In genomic region chr10:14759665-14760558, GRCm38 (mm10) we compare ENCODE assay signal across 9 mouse cellular contexts. TPM values are rescaled to one million over a fixed set of nuclear protein-coding genes. Genes with fewer than 3 reads are reported as not detected.
DNase-seq lines count a peak whose midpoint lies in the region; ATAC-seq and TF ChIP-seq lines count a peak whose summit lies in the region.
"Had no signal": no experiment of that assay in that cellular context is flagged by ENCODE, and none has a peak within 500 bp of the region (broad histone marks: within the 10 kb centered on the region; RNA-seq: fewer than 3 reads in every experiment).

No protein-coding gene starts in this region.

- no peak for ATAC-seq in liver, embryonic 11.5 days (replicated peaks; ENCODE audit: low FRiP score)
- ATAC-seq in embryonic facial prominence, embryonic 13.5 days (ENCODE audit: insufficient number of reproducible peaks, insufficient read depth, low FRiP score, low TSS enrichment, low read depth): no peak
- no peak for ATAC-seq in intestine, postnatal 0 days
- ATAC-seq in neural tube, embryonic 12.5 days (ENCODE audit: low FRiP score, low read depth): 0 out of 2 replicates have a peak, but pooled peaks have one; percentile 58

- no peaks in the 10 kb centered on the region for H3K36me3 ChIP-seq in liver, embryonic 11.5 days (ENCODE audit: control insufficient read depth, insufficient read depth, low read length)
- H3K36me3 ChIP-seq in embryonic facial prominence, embryonic 13.5 days: no peaks in the 10 kb centered on the region
- H3K36me3 ChIP-seq in intestine, postnatal 0 days (ENCODE audit: control insufficient read depth, insufficient read depth): no peaks in the 10 kb centered on the region
- H3K36me3 ChIP-seq in neural tube, embryonic 12.5 days: no peaks in the 10 kb centered on the region

- H3K9me3 ChIP-seq in liver, embryonic 11.5 days (ENCODE audit: control insufficient read depth, low read length): no peaks in the 10 kb centered on the region
- H3K9me3 ChIP-seq in embryonic facial prominence, embryonic 13.5 days: no peaks in the 10 kb centered on the region
- no peaks in the 10 kb centered on the region for H3K9me3 ChIP-seq in intestine, postnatal 0 days (ENCODE audit: control insufficient read depth)
- no peaks in the 10 kb centered on the region for H3K9me3 ChIP-seq in neural tube, embryonic 12.5 days

- H3K4me3 ChIP-seq in liver, embryonic 11.5 days (ENCODE audit: low read depth, low read length): peak overlapping the region; percentile 23; the same call in 1 of the 2 replicates
- H3K4me3 ChIP-seq in embryonic facial prominence, embryonic 13.5 days: peak overlapping the region; percentile 49
- H3K4me3 ChIP-seq in intestine, postnatal 0 days (ENCODE audit: low read depth, low read length): peak overlapping the region; percentile 29
- H3K4me3 ChIP-seq in neural tube, embryonic 12.5 days: peak overlapping the region; percentile 33

- TF ChIP-seq CTCF in intestine, postnatal 0 days (IDR thresholded peaks at IDR 0.05; ENCODE audit: low read depth): no peak

- H3K9ac ChIP-seq in liver, embryonic 11.5 days (ENCODE audit: low read depth, low read length): no peak overlapping the region
- peak overlapping the region; percentile 61 for H3K9ac ChIP-seq in embryonic facial prominence, embryonic 13.5 days
- H3K9ac ChIP-seq in intestine, postnatal 0 days (ENCODE audit: low read depth, low read length): no peak overlapping the region
- no peak overlapping the region for H3K9ac ChIP-seq in neural tube, embryonic 12.5 days

- H3K4me2 ChIP-seq in liver, embryonic 11.5 days: peak overlapping the region; percentile 59
- H3K4me2 ChIP-seq in embryonic facial prominence, embryonic 13.5 days: peak overlapping the region; percentile 83
- peak overlapping the region; percentile 61 for H3K4me2 ChIP-seq in intestine, postnatal 0 days (replicated peaks; ENCODE audit: low read depth)
- H3K4me2 ChIP-seq in neural tube, embryonic 12.5 days (replicated peaks): peak overlapping the region; percentile 73

- H3K27ac ChIP-seq in liver, embryonic 11.5 days (ENCODE audit: low read depth, low read length): no peak overlapping the region
- no peak overlapping the region for H3K27ac ChIP-seq in embryonic facial prominence, embryonic 13.5 days
- H3K27ac ChIP-seq in intestine, postnatal 0 days (ENCODE audit: low read depth, low read length): no peak overlapping the region
- no peak overlapping the region for H3K27ac ChIP-seq in neural tube, embryonic 12.5 days

- 6% methylated on average over 35 of the region's 35 CpGs for WGBS in liver, embryonic 11.5 days
- under 1% methylated on average over 35 of the region's 35 CpGs for WGBS in embryonic facial prominence, embryonic 13.5 days
- 3% methylated on average over 35 of the region's 35 CpGs for WGBS in intestine, postnatal 0 days
- 2% methylated on average over 35 of the region's 35 CpGs for WGBS in neural tube, embryonic 12.5 days

- peaks cover 6% of the 10 kb centered on the region for H3K27me3 ChIP-seq in liver, embryonic 11.5 days (replicated peaks; ENCODE audit: control insufficient read depth, insufficient read depth, low read length)
- H3K27me3 ChIP-seq in embryonic facial prominence, embryonic 13.5 days: peaks cover 37% of the 10 kb centered on the region
- H3K27me3 ChIP-seq in intestine, postnatal 0 days (replicated peaks; ENCODE audit: control insufficient read depth, insufficient read depth, low read length): peaks cover 12% of the 10 kb centered on the region; the same call in 1 of the 2 replicates
- peaks cover 6% of the 10 kb centered on the region; the same call in 1 of the 2 replicates for H3K27me3 ChIP-seq in neural tube, embryonic 12.5 days (replicated peaks)

- H3K4me1 ChIP-seq in liver, embryonic 11.5 days (replicated peaks; ENCODE audit: control insufficient read depth, insufficient read depth, low read length): no peaks in the 10 kb centered on the region
- peaks cover 13% of the 10 kb centered on the region; the same call in 1 of the 2 replicates for H3K4me1 ChIP-seq in embryonic facial prominence, embryonic 13.5 days
- H3K4me1 ChIP-seq in intestine, postnatal 0 days (replicated peaks; ENCODE audit: control insufficient read depth, insufficient read depth, low read length): no peaks in the 10 kb centered on the region; the same call in 1 of the 2 replicates
- peaks cover 5% of the 10 kb centered on the region; the same call in 1 of the 2 replicates for H3K4me1 ChIP-seq in neural tube, embryonic 12.5 days

- DNase-seq in liver, embryonic 11.5 days (ENCODE audit: low spot score): peak; percentile 34
- DNase-seq in liver: no peak
- no peak for DNase-seq in ovary, postnatal 10 days (ENCODE audit: low spot score)
- no peak for DNase-seq in thymus, postnatal 0 days (ENCODE audit: low spot score)
- no peak for DNase-seq in cerebellum, adult 11 months

RNA-seq across cellular contexts. Expression of gene Gje1, which starts 41.9 kb away (rescaled TPM):
- polyA plus RNA-seq in liver, embryonic 11.5 days (2014; fragmentation: Nextera tagmentation; extraction: Ambion mirVana): not detected in 2 replicates
- polyA plus RNA-seq in embryonic facial prominence, embryonic 13.5 days (2015; fragmentation: Nextera tagmentation; extraction: Ambion mirVana): not detected in 2 replicates
- not detected in 2 replicates for polyA plus RNA-seq in intestine, postnatal 0 days (2015; fragmentation: Nextera tagmentation; extraction: Ambion mirVana)
- polyA plus RNA-seq in neural tube, embryonic 12.5 days (2016; fragmentation: Nextera tagmentation; extraction: Ambion mirVana): not detected in 2 replicates
- not detected in 2 replicates for polyA plus RNA-seq in thymus, postnatal 0 days (2015; fragmentation: Nextera tagmentation; extraction: Ambion mirVana)
- polyA plus RNA-seq: liver, adult 2 months had no signal

RNA-seq across cellular contexts. Expression of gene Nmbr, which starts 54.5 kb away (rescaled TPM):
- 0.26 and 0.43 TPM in 2 replicates for polyA plus RNA-seq in liver, embryonic 11.5 days (2014; fragmentation: Nextera tagmentation; extraction: Ambion mirVana)
- polyA plus RNA-seq in embryonic facial prominence, embryonic 13.5 days (2015; fragmentation: Nextera tagmentation; extraction: Ambion mirVana): 0.28 and 0.99 TPM in 2 replicates
- polyA plus RNA-seq in intestine, postnatal 0 days (2015; fragmentation: Nextera tagmentation; extraction: Ambion mirVana): 0.37 TPM in 1 of 2 replicates, not detected in the other
- 0.30 and 0.40 TPM in 2 replicates for polyA plus RNA-seq in neural tube, embryonic 12.5 days (2016; fragmentation: Nextera tagmentation; extraction: Ambion mirVana)
- 0.08 and 0.10 TPM in 2 replicates for polyA plus RNA-seq in thymus, postnatal 0 days (2015; fragmentation: Nextera tagmentation; extraction: Ambion mirVana)
- polyA plus RNA-seq: liver, adult 2 months had no signal

RNA-seq across cellular contexts. Expression of gene Vta1, which starts 54.6 kb away (rescaled TPM):
- 82.3 and 83.6 TPM in 2 replicates for polyA plus RNA-seq in liver, embryonic 11.5 days (2014; fragmentation: Nextera tagmentation; extraction: Ambion mirVana)
- 92.5 and 101 TPM in 2 replicates for polyA plus RNA-seq in embryonic facial prominence, embryonic 13.5 days (2015; fragmentation: Nextera tagmentation; extraction: Ambion mirVana)
- polyA plus RNA-seq in intestine, postnatal 0 days (2015; fragmentation: Nextera tagmentation; extraction: Ambion mirVana): 82.4 and 90.9 TPM in 2 replicates
- 193 and 213 TPM in 2 replicates for polyA plus RNA-seq in neural tube, embryonic 12.5 days (2016; fragmentation: Nextera tagmentation; extraction: Ambion mirVana)
- polyA plus RNA-seq in thymus, postnatal 0 days (2015; fragmentation: Nextera tagmentation; extraction: Ambion mirVana): 145 and 154 TPM in 2 replicates
